In genomic region chr6:31130522-31130921, GRCm38 (mm10) we compare ENCODE assay signal across 20 mouse cellular contexts.
"Had no signal": no experiment of that assay in that cellular context is flagged by ENCODE, and none has a peak within 500 bp of the region (broad histone marks: within the 10 kb centered on the region; RNA-seq: fewer than 3 reads in every experiment).

No protein-coding gene starts in this region.

- H3K36me3 ChIP-seq: lung, embryonic 15.5 days; midbrain, embryonic 10.5 days; midbrain, embryonic 13.5 days; neural tube, embryonic 12.5 days; neural tube, embryonic 15.5 days had no signal

- H3K27me3 ChIP-seq: lung, embryonic 15.5 days; megakaryocyte, embryonic 14.5 days; midbrain, embryonic 13.5 days; neural tube, embryonic 12.5 days; neural tube, embryonic 15.5 days had no signal

- H3K4me2 ChIP-seq: liver, embryonic 11.5 days; lung, embryonic 15.5 days; midbrain, embryonic 13.5 days; neural tube, embryonic 12.5 days; neural tube, embryonic 15.5 days had no signal

- DNase-seq: kidney, adult 2 months; kidney, postnatal 25 days; layer of hippocampus, postnatal 36 days; lung, adult 18-20 months; lung, postnatal 10 days; lung, postnatal 36 days; retina, postnatal 1 day; right cerebral cortex, postnatal 25 days; thymus, postnatal 4 days had no signal

- H3K9me3 ChIP-seq: lung, embryonic 15.5 days; megakaryocyte, embryonic 14.5 days; midbrain, embryonic 13.5 days had no signal

- H3K4me1 ChIP-seq: midbrain, embryonic 10.5 days; midbrain, embryonic 13.5 days; neural tube, embryonic 12.5 days had no signal

- H3K27ac ChIP-seq: kidney, postnatal 0 days; layer of hippocampus, adult 2 months; left cerebral cortex, adult 2 months; liver, embryonic 14.5 days; lung, embryonic 15.5 days; midbrain, embryonic 10.5 days; midbrain, embryonic 13.5 days; neural tube, embryonic 12.5 days; neural tube, embryonic 15.5 days had no signal

- H3K9ac ChIP-seq: liver, embryonic 14.5 days; lung, embryonic 15.5 days; midbrain, embryonic 13.5 days; neural tube, embryonic 12.5 days; neural tube, embryonic 15.5 days had no signal

- H3K4me3 ChIP-seq: layer of hippocampus, adult 2 months; left cerebral cortex, adult 2 months; lung, embryonic 15.5 days; megakaryocyte, embryonic 14.5 days; midbrain, embryonic 10.5 days; midbrain, embryonic 13.5 days; neural tube, embryonic 12.5 days; neural tube, embryonic 15.5 days had no signal
